18 mouse cellular contexts compared by ENCODE assay signal in genomic region chr10:53388227-53388920, GRCm38 (mm10). TPM values are rescaled to one million over a fixed set of nuclear protein-coding genes. Genes with fewer than 3 reads are reported as not detected.
A peak's percentile ranks its signal among the peaks of the same experiment; 100 is the strongest.
DNase-seq lines count a peak whose midpoint lies in the region; ATAC-seq and TF ChIP-seq lines count a peak whose summit lies in the region.
"Had no signal": no experiment of that assay in that cellular context is flagged by ENCODE, and none has a peak within 500 bp of the region (broad histone marks: within the 10 kb centered on the region; RNA-seq: fewer than 3 reads in every experiment).

No protein-coding gene starts in this region.

- peak; percentile 5 to 46 for DNase-seq in adrenal gland, postnatal 36 days
- DNase-seq in adrenal gland, adult 2 months = no peak
- peak; percentile 30 for DNase-seq in gastrocnemius, postnatal 25 days
- no peak for DNase-seq in gastrocnemius, postnatal 14 days
- peak; percentile 23 for DNase-seq in lung, embryonic 14.5 days
- DNase-seq in lung, adult 18-20 months = no peak
- DNase-seq in skeletal muscle tissue, adult 2 months (ENCODE audit: low read depth, low spot score) = peak; percentile 67
- DNase-seq: cerebellum, adult 11-12 months; cerebellum, postnatal 25 days; heart, adult 2 months; heart, postnatal 10 days; thymus, adult 2 months had no signal

- no peak for TF ChIP-seq CTCF in lung, embryonic 14.5 days (IDR thresholded peaks at IDR 0.05; ENCODE audit: low read depth)

- no peak overlapping the region for H3K9ac ChIP-seq in lung, embryonic 14.5 days
- H3K9ac ChIP-seq in intestine, embryonic 16.5 days (ENCODE audit: low read depth, low read length) = no peak overlapping the region
- H3K9ac ChIP-seq: hindbrain, embryonic 14.5 days; intestine, embryonic 15.5 days; kidney, embryonic 15.5 days; liver, embryonic 15.5 days had no signal

- no peaks in the 10 kb centered on the region for H3K4me1 ChIP-seq in lung, embryonic 14.5 days (ENCODE audit: insufficient read depth)
- H3K4me1 ChIP-seq in intestine, embryonic 16.5 days (ENCODE audit: control insufficient read depth, insufficient read depth, low read length) = no peaks in the 10 kb centered on the region
- H3K4me1 ChIP-seq: intestine, embryonic 15.5 days; kidney, embryonic 15.5 days; liver, embryonic 15.5 days had no signal

- ATAC-seq in lung, embryonic 14.5 days (ENCODE audit: insufficient read depth) = no peak
- ATAC-seq in intestine, embryonic 16.5 days = no peak
- ATAC-seq: intestine, embryonic 15.5 days had no signal

- H3K27ac ChIP-seq in lung, embryonic 14.5 days (ENCODE audit: low read depth) = no peak overlapping the region
- H3K27ac ChIP-seq in intestine, embryonic 16.5 days (ENCODE audit: low read length) = no peak overlapping the region
- H3K27ac ChIP-seq: heart, adult 2 months; hindbrain, embryonic 14.5 days; intestine, embryonic 15.5 days; kidney, embryonic 15.5 days; liver, embryonic 15.5 days had no signal

- no peaks in the 10 kb centered on the region for H3K9me3 ChIP-seq in lung, embryonic 14.5 days (ENCODE audit: low read depth, low read length)
- H3K9me3 ChIP-seq in intestine, embryonic 16.5 days (ENCODE audit: control insufficient read depth, low read length) = no peaks in the 10 kb centered on the region
- H3K9me3 ChIP-seq: intestine, embryonic 15.5 days; kidney, embryonic 15.5 days; liver, embryonic 15.5 days had no signal

- H3K27me3 ChIP-seq in lung, embryonic 14.5 days (ENCODE audit: insufficient read depth, low read length) = no peaks in the 10 kb centered on the region
- H3K27me3 ChIP-seq in intestine, embryonic 16.5 days (replicated peaks; ENCODE audit: control insufficient read depth, insufficient read depth, low read length) = no peaks in the 10 kb centered on the region
- H3K27me3 ChIP-seq: intestine, embryonic 15.5 days; kidney, embryonic 15.5 days; liver, embryonic 15.5 days had no signal

- H3K36me3 ChIP-seq in lung, embryonic 14.5 days (ENCODE audit: insufficient read depth) = no peaks in the 10 kb centered on the region
- no peaks in the 10 kb centered on the region for H3K36me3 ChIP-seq in intestine, embryonic 16.5 days (ENCODE audit: control insufficient read depth, insufficient read depth, low read length)
- H3K36me3 ChIP-seq: intestine, embryonic 15.5 days; kidney, embryonic 15.5 days; liver, embryonic 15.5 days had no signal

- no peak overlapping the region for H3K4me3 ChIP-seq in lung, embryonic 14.5 days (ENCODE audit: low read depth, low read length)
- no peak overlapping the region for H3K4me3 ChIP-seq in intestine, embryonic 16.5 days (ENCODE audit: low read length)
- H3K4me3 ChIP-seq: heart, adult 2 months; intestine, embryonic 15.5 days; kidney, embryonic 15.5 days; liver, embryonic 15.5 days had no signal

- WGBS in lung, embryonic 14.5 days = 59% methylated on average over 6 of the region's 6 CpGs
- 66% methylated on average over 6 of the region's 6 CpGs for WGBS in intestine, embryonic 16.5 days

- intact Hi-C loops in gastrocnemius, postnatal 14 days (cut with DNase I; ENCODE audit: low total_unique reads) = no loop called here

- no peak overlapping the region for H3K4me2 ChIP-seq in lung, embryonic 14.5 days
- H3K4me2 ChIP-seq in intestine, embryonic 16.5 days (ENCODE audit: low read depth, low read length) = no peak overlapping the region
- H3K4me2 ChIP-seq: hindbrain, embryonic 14.5 days; intestine, embryonic 15.5 days; kidney, embryonic 15.5 days; liver, embryonic 15.5 days had no signal

RNA-seq across cellular contexts. Expression of gene Cep85l, which starts 8.6 kb away (rescaled TPM):
- 10 to 100 TPM; 11.7 to 14.6 TPM for total RNA-seq in adrenal gland, postnatal 36 days (2021)
- total RNA-seq in adrenal gland, adult 2 months (2021) = 10 to 100 TPM in 1 of 2 experiments, 1 to 10 TPM in 1; 9.5 to 10.6 TPM
- polyA plus RNA-seq in adrenal gland, adult 2 months (2012; rRNA removed) = 3.6 TPM in 2 replicates
- total RNA-seq in gastrocnemius, postnatal 25 days (2021) = 10 to 100 TPM; 30.7 to 85.6 TPM
- 10 to 100 TPM; 28.0 to 68.5 TPM for total RNA-seq in gastrocnemius, postnatal 14 days (2021)
- 10.3 and 11.6 TPM in 2 replicates for polyA plus RNA-seq in lung, embryonic 14.5 days (2014; fragmentation: Nextera tagmentation; extraction: Ambion mirVana)
- polyA plus RNA-seq in intestine, embryonic 16.5 days (2015; fragmentation: Nextera tagmentation; extraction: Ambion mirVana) = 1.3 and 1.8 TPM in 2 replicates

RNA-seq across cellular contexts. Expression of gene Pln, which starts 50.9 kb away (rescaled TPM):
- under 1 TPM; 0.33 TPM for total RNA-seq in adrenal gland, postnatal 36 days (2021)
- under 1 TPM; 0.35 to 0.41 TPM for total RNA-seq in adrenal gland, adult 2 months (2021)
- polyA plus RNA-seq in adrenal gland, adult 2 months (2012; rRNA removed) = 0.35 and 0.47 TPM in 2 replicates
- total RNA-seq in gastrocnemius, postnatal 25 days (2021) = 1 to 10 TPM; 1.1 to 1.6 TPM
- 1 to 10 TPM; 1.6 TPM for total RNA-seq in gastrocnemius, postnatal 14 days (2021)
- 3.3 and 3.6 TPM in 2 replicates for polyA plus RNA-seq in lung, embryonic 14.5 days (2014; fragmentation: Nextera tagmentation; extraction: Ambion mirVana)
- polyA plus RNA-seq in intestine, embryonic 16.5 days (2015; fragmentation: Nextera tagmentation; extraction: Ambion mirVana) = 0.91 and 1.2 TPM in 2 replicates
- total RNA-seq: midbrain, postnatal 0 days had no signal

Comparison
In these comparisons a context has a peak if more than half of its experiments do, and no peak if none do; other contexts are left out.
1. DNase-seq: peak in adrenal gland, postnatal 36 days (2 of 2), gastrocnemius, postnatal 25 days (single experiment), lung, embryonic 14.5 days (single experiment) and skeletal muscle tissue, adult 2 months (single experiment); none in adrenal gland, adult 2 months (single experiment), gastrocnemius, postnatal 14 days (single experiment) and lung, adult 18-20 months (0 of 2).